Mouse (Mus musculus): ENCODE data around the gene Xrn2.

DNA sequence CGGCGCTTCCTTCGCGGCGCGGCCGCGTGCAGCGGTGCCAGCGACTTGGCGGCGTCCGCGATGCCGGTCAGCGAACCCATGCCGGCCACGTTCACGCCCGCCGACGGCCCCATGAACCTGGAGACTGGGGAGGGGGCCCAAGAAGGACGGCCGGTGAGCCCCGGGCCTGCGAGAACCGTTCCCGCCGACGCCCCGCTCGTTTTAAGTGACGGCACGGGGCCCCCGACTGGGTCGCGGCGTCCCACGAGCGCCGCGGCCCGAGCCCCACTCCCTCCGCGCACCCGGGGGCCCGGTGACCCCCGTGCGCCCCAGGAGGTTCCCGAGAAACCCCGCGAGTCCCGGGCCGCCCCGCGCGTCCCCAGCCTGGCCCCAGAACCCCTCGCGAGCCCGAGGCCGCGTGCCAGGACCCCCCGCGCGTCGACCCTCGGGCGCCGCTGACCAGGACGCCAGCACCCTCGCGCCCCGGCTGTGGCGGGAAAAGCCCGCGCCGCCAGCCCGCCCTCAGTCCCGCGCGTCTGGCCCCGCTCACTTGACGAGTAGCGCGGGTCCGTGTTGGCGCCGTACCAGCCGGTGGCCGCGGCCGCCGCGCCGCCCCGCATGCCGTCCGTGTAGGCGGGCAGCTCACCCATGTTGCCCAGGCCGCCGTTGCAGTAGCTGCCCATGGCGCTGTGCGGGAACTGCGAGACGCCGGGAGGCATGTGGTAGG lies 71.7 kb downstream of the Xrn2 start:
- no peak for TF ChIP-seq CTCF (IDR thresholded peaks at IDR 0.05)
- TF ChIP-seq EP300 (IDR thresholded peaks at IDR 0.05), result no peak

All from lung, postnatal 0 days (tissue).